Mouse (Mus musculus) forebrain, embryonic 12.5 days (tissue): ENCODE data around the gene Arhgef18. TPM values are rescaled to one million over a fixed set of nuclear protein-coding genes. Genes with fewer than 3 reads are reported as not detected.
A peak's percentile ranks its signal among the peaks of the same experiment; 100 is the strongest.

ENCODE experiments used
- ATAC-seq: fragments of 200-750 bp; cut with Nextera tagmentation; 2 replicates; pipeline ENCODE4 v1.8.0; 2017; ENCODE audit warnings: moderate TSS enrichment; ENCODE audit not compliant: low FRiP score
- H3K27ac ChIP-seq: fragments of 300-500 bp; sonication (generic); 2 replicates; pipeline ENCODE4 v1.5.1; 2016; ENCODE audit warnings: mild to moderate bottlenecking
- H3K27me3 ChIP-seq: fragments of 300-500 bp; sonication (generic); 2 replicates; pipeline ENCODE4 v1.6.1; 2016; ENCODE audit warnings: mild to moderate bottlenecking
- H3K36me3 ChIP-seq: fragments of 300-500 bp; sonication (generic); replicated peaks from 2 replicates; pipeline ENCODE4 v1.6.1; 2016; ENCODE audit warnings: mild to moderate bottlenecking
- H3K4me1 ChIP-seq: fragments of 300-500 bp; sonication (generic); 2 replicates; pipeline ENCODE4 v1.6.1; 2016
- H3K4me2 ChIP-seq: fragments of 300-500 bp; sonication (generic); 2 replicates; pipeline ENCODE4 v1.6.1; 2016; ENCODE audit warnings: mild to moderate bottlenecking, moderate library complexity
- H3K4me3 ChIP-seq: fragments of 300-500 bp; sonication (generic); replicated peaks from 2 replicates; pipeline ENCODE4 v1.5.1; 2016; ENCODE audit warnings: mild to moderate bottlenecking
- H3K9ac ChIP-seq: fragments of 300-500 bp; sonication (generic); 2 replicates; pipeline ENCODE4 v1.6.1; 2016; ENCODE audit warnings: mild to moderate bottlenecking
- H3K9me3 ChIP-seq: fragments of 300-500 bp; sonication (generic); 2 replicates; pipeline ENCODE4 v1.6.1; 2016
- WGBS: fragments of 180-500 bp; shearing (Covaris S2); methylation state at CpG from one replicate; pipeline ENCODE4 v1.1.7; 2016; 5-methylcytosine and 5-hydroxymethylcytosine counted together
- polyA plus RNA-seq: library from polyadenylated mRNA; unstranded; fragments of >200 nt; fragmentation: Nextera tagmentation; extraction: Ambion mirVana; gene quantifications from 2 replicates; pipeline ENCODE4 v1.2.1, GENCODE M21; 2016

Gene Arhgef18
- polyA plus RNA-seq, 1 experiment from 2014 or later, result 13.4 TPM

GRCm38 (mm10) chr8:3495578-3496427, 103.0 kb downstream of the Arhgef18 start:
- H3K4me3 ChIP-seq, result no peak overlapping the region
- H3K9me3 ChIP-seq, result peaks cover 11% of the 10 kb centered on the region; the same call in 1 of the 2 replicates
- ATAC-seq, result no peak
- H3K36me3 ChIP-seq, result peaks cover 35% of the 10 kb centered on the region
- H3K9ac ChIP-seq, result no peak overlapping the region
- H3K27ac ChIP-seq, result no peak overlapping the region
- H3K4me2 ChIP-seq, result no peak overlapping the region
- WGBS, result 96% methylated on average over 44 of the region's 44 CpGs
- no peaks in the 10 kb centered on the region for H3K27me3 ChIP-seq
- H3K4me1 ChIP-seq, result peaks cover 28% of the 10 kb centered on the region

GRCm38 (mm10) chr8:3496428-3496748, 103.6 kb downstream of the Arhgef18 start:
- ATAC-seq, result no peak
- no peak overlapping the region for H3K9ac ChIP-seq

GRCm38 (mm10) chr8:3498583-3498982, 105.8 kb downstream of the Arhgef18 start:
- H3K36me3 ChIP-seq, result peaks cover 35% of the 10 kb centered on the region
- H3K4me1 ChIP-seq, result peaks cover 34% of the 10 kb centered on the region
- H3K27ac ChIP-seq, result no peak overlapping the region
- 92% methylated on average over 3 of the region's 3 CpGs for WGBS
- H3K4me2 ChIP-seq, result no peak overlapping the region
- ATAC-seq, result no peak
- H3K4me3 ChIP-seq, result no peak overlapping the region
- H3K27me3 ChIP-seq, result no peaks in the 10 kb centered on the region
- peaks cover 11% of the 10 kb centered on the region; the same call in 1 of the 2 replicates for H3K9me3 ChIP-seq
- no peak overlapping the region for H3K9ac ChIP-seq

More at GRCm38 (mm10) chr8:3496428-3496748, 103.6 kb downstream of the Arhgef18 start:
- Histone ChIP-seq H3K4me2 (no peak overlapping the region), H3K4me3 (no peak overlapping the region), H3K9me3 (peaks cover 11% of the 10 kb centered on the region; the same call in 1 of the 2 replicates), H3K27ac (no peak overlapping the region), H3K27me3 (no peaks in the 10 kb centered on the region), H3K36me3 (peaks cover 35% of the 10 kb centered on the region), H3K4me1 (peaks cover 34% of the 10 kb centered on the region)
- 92% methylated on average over 15 of the region's 15 CpGs for WGBS

GRCm38 (mm10) chr8:3499751-3500150, 106.9 kb downstream of the Arhgef18 start:
- Histone ChIP-seq H3K4me1 (peaks cover 28% of the 10 kb centered on the region), H3K36me3 (peaks cover 35% of the 10 kb centered on the region), H3K9me3 (peaks cover 11% of the 10 kb centered on the region; the same call in 1 of the 2 replicates), H3K4me2 (peak overlapping the region; percentile 78), H3K27ac (peak overlapping the region; percentile 86), H3K27me3 (no peaks in the 10 kb centered on the region), H3K9ac (peak overlapping the region; percentile 67), H3K4me3 (peak overlapping the region; percentile 81)
- ATAC-seq, result peak; percentile 21
- WGBS, result 7% methylated on average over 8 of the region's 8 CpGs

GRCm38 (mm10) chr8:3500235-3501090, 107.7 kb downstream of the Arhgef18 start, which contains the start of gene Mcoln1:
Mcoln1 (plus strand) TSS chr8:3500457.
- Histone ChIP-seq H3K9ac (peak within 1 kb of the TSS; percentile 80), H3K36me3 (peaks cover 28% of the 10 kb centered on the region), H3K4me3 (peak within 1 kb of the TSS; percentile 81), H3K9me3 (peaks cover 11% of the 10 kb centered on the region; the same call in 1 of the 2 replicates), H3K27me3 (no peaks in the 10 kb centered on the region), H3K4me1 (peaks cover 28% of the 10 kb centered on the region), H3K4me2 (peak within 1 kb of the TSS; percentile 78), H3K27ac (peak within 1 kb of the TSS; percentile 86)
- ATAC-seq, result peak; percentile 92
- under 1% methylated on average over 70 of the region's 70 CpGs for WGBS

- Histone ChIP-seq H3K9me3 (no peaks in the 10 kb centered on the region), H3K4me1 (peaks cover 23% of the 10 kb centered on the region), H3K4me2 (no peak overlapping the region), H3K27me3 (no peaks in the 10 kb centered on the region), H3K4me3 (no peak overlapping the region), H3K9ac (no peak overlapping the region), H3K27ac (no peak overlapping the region), H3K36me3 (peaks cover 27% of the 10 kb centered on the region)
- no peak for ATAC-seq
- WGBS, result 79% methylated on average over 4 of the region's 4 CpGs
Observed at GRCm38 (mm10) chr8:3502217-3502616, 109.4 kb downstream of the Arhgef18 start.

Other genes starting within 250 kb of the Arhgef18 start
- gene Insr, start 113.4 kb upstream of the Arhgef18 start, polyA plus RNA-seq, result 43.7 and 44.7 TPM in 2 replicates
- gene A430078G23Rik, start 39.6 kb upstream of the Arhgef18 start, polyA plus RNA-seq, result 0.06 TPM in 1 of 2 replicates, not detected in the other
- gene Pex11g, start 74.7 kb downstream of the Arhgef18 start, polyA plus RNA-seq, result 3.7 and 4.4 TPM in 2 replicates
- not detected in 2 replicates for gene Tex45, start 77.9 kb downstream of the Arhgef18 start, polyA plus RNA-seq
- 69.3 and 78.4 TPM in 2 replicates for gene Zfp358, start 100.1 kb downstream of the Arhgef18 start, polyA plus RNA-seq
- 68.5 and 72.4 TPM in 2 replicates for gene Mcoln1, start 107.5 kb downstream of the Arhgef18 start, polyA plus RNA-seq
- 22.7 and 24.2 TPM in 2 replicates for gene Pnpla6, start 122.4 kb downstream of the Arhgef18 start, polyA plus RNA-seq
- 2.9 and 3.1 TPM in 2 replicates for gene C330021F23Rik, start 175.0 kb downstream of the Arhgef18 start, polyA plus RNA-seq
- gene Camsap3, start 194.3 kb downstream of the Arhgef18 start, polyA plus RNA-seq, result 20.3 and 24.0 TPM in 2 replicates
- 65.8 and 68.7 TPM in 2 replicates for gene Xab2, start 228.3 kb downstream of the Arhgef18 start, polyA plus RNA-seq
- gene Pet100, start 228.5 kb downstream of the Arhgef18 start, polyA plus RNA-seq, result 115 and 121 TPM in 2 replicates
- 0.43 TPM in 1 of 2 replicates, not detected in the other for gene Pcp2, start 232.5 kb downstream of the Arhgef18 start, polyA plus RNA-seq
- gene Stxbp2, start 237.9 kb downstream of the Arhgef18 start, polyA plus RNA-seq, result 28.7 and 29.3 TPM in 2 replicates